In genomic region chr10:19185790-19186581, GRCm38 (mm10) we compare ENCODE assay signal across 8 mouse cellular contexts.
DNase-seq lines count a peak whose midpoint lies in the region; ATAC-seq lines count a peak whose summit lies in the region.

No protein-coding gene starts in this region.

- H3K27me3 ChIP-seq in heart, embryonic 13.5 days (replicated peaks), result peaks cover 14% of the 10 kb centered on the region
- peaks cover 12% of the 10 kb centered on the region for H3K27me3 ChIP-seq in kidney, embryonic 16.5 days (ENCODE audit: insufficient read depth, low read length)
- peaks cover 7% of the 10 kb centered on the region; the same call in 1 of the 2 replicates for H3K27me3 ChIP-seq in liver, embryonic 13.5 days

- peak; percentile 84 for DNase-seq in embryo, embryonic 11 days
- DNase-seq in liver, embryonic 13.5 days, result no peak
- peak; percentile 94 for DNase-seq in naive thymus-derived CD4-positive, alpha-beta T cell, adult 2 months (ENCODE audit: low read depth)
- DNase-seq in thymus, postnatal 10 days (ENCODE audit: low spot score in 2 of 2), result peak; percentile 71 to 72

- peaks cover 13% of the 10 kb centered on the region for H3K4me1 ChIP-seq in heart, embryonic 13.5 days
- peaks cover 5% of the 10 kb centered on the region; the same call in 1 of the 2 replicates for H3K4me1 ChIP-seq in kidney, embryonic 16.5 days (ENCODE audit: insufficient read depth, low read length)
- 0 out of 2 replicates have a peak, but pooled peaks cover 3% of the 10 kb centered on the region for H3K4me1 ChIP-seq in liver, embryonic 13.5 days (replicated peaks)

- WGBS in heart, embryonic 13.5 days, result 7% methylated on average over 18 of the region's 18 CpGs
- 7% methylated on average over 18 of the region's 18 CpGs for WGBS in kidney, embryonic 16.5 days
- 5% methylated on average over 18 of the region's 18 CpGs for WGBS in liver, embryonic 13.5 days (ENCODE audit: insufficient replicate concordance)

- H3K9me3 ChIP-seq in heart, embryonic 13.5 days, result no peaks in the 10 kb centered on the region
- no peaks in the 10 kb centered on the region for H3K9me3 ChIP-seq in kidney, embryonic 16.5 days (ENCODE audit: low read length)
- H3K9me3 ChIP-seq in liver, embryonic 13.5 days (replicated peaks), result no peaks in the 10 kb centered on the region

- peak overlapping the region; percentile 72 for H3K4me2 ChIP-seq in heart, embryonic 13.5 days
- H3K4me2 ChIP-seq in kidney, embryonic 16.5 days (replicated peaks; ENCODE audit: low read depth, low read length), result peak overlapping the region; percentile 60
- H3K4me2 ChIP-seq in liver, embryonic 13.5 days, result peak overlapping the region; percentile 57

- peak; percentile 57 for ATAC-seq in CD4-positive, CD25-positive, alpha-beta regulatory T cell, adult 4 months
- ATAC-seq in activated CD4-positive, CD25-positive, alpha-beta regulatory T cell, adult 4 months, result peak; percentile 56
- no peak for ATAC-seq in heart, embryonic 13.5 days (ENCODE audit: extremely low read depth, insufficient number of reproducible peaks, low FRiP score, low TSS enrichment)
- peak; percentile 66 for ATAC-seq in kidney, embryonic 16.5 days (ENCODE audit: low FRiP score, low TSS enrichment)
- no peak for ATAC-seq in liver, embryonic 13.5 days (ENCODE audit: low read depth)

- H3K27ac ChIP-seq in heart, embryonic 13.5 days (replicated peaks), result no peak overlapping the region
- H3K27ac ChIP-seq in kidney, embryonic 16.5 days (ENCODE audit: low read length), result no peak overlapping the region
- no peak overlapping the region for H3K27ac ChIP-seq in liver, embryonic 13.5 days

- peak overlapping the region; percentile 51 for H3K4me3 ChIP-seq in heart, embryonic 13.5 days
- H3K4me3 ChIP-seq in kidney, embryonic 16.5 days (ENCODE audit: low read length), result peak overlapping the region; percentile 42
- H3K4me3 ChIP-seq in liver, embryonic 13.5 days (replicated peaks), result peak overlapping the region; percentile 44

- no peaks in the 10 kb centered on the region for H3K36me3 ChIP-seq in heart, embryonic 13.5 days
- H3K36me3 ChIP-seq in kidney, embryonic 16.5 days (ENCODE audit: insufficient read depth, low read length), result no peaks in the 10 kb centered on the region
- no peaks in the 10 kb centered on the region for H3K36me3 ChIP-seq in liver, embryonic 13.5 days

- peak overlapping the region; percentile 79 for H3K9ac ChIP-seq in heart, embryonic 13.5 days
- peak overlapping the region; percentile 71 for H3K9ac ChIP-seq in kidney, embryonic 16.5 days (replicated peaks; ENCODE audit: low read length)
- H3K9ac ChIP-seq in liver, embryonic 13.5 days, result peak overlapping the region; percentile 44

Comparison
In these comparisons a context has a peak if more than half of its experiments do, and no peak if none do; other contexts are left out.
1. ATAC-seq: peak in CD4-positive, CD25-positive, alpha-beta regulatory T cell, adult 4 months (single experiment), activated CD4-positive, CD25-positive, alpha-beta regulatory T cell, adult 4 months (single experiment) and kidney, embryonic 16.5 days (single experiment); none in heart, embryonic 13.5 days (single experiment) and liver, embryonic 13.5 days (single experiment).
2. Peak in every context shown above with its lines, with median percentiles within 50 percentile points of each other: H3K4me2 ChIP-seq, H3K4me3 ChIP-seq and H3K9ac ChIP-seq.